Mouse (Mus musculus) bone marrow, adult 2 months (tissue): ENCODE data around the gene Olfr918. TPM values are rescaled to one million over a fixed set of nuclear protein-coding genes. Genes with fewer than 3 reads are reported as not detected.

Experiments used
- H3K27ac ChIP-seq: fragments of 200-500 bp; 2 replicates; pipeline ENCODE4 v1.5.1; 2012; ENCODE audit warnings: low read depth, mild to moderate bottlenecking, control low read depth, inconsistent platforms, low read length; ENCODE audit not compliant: control insufficient read depth, poor library complexity, insufficient read depth
- H3K4me1 ChIP-seq: fragments of 200-500 bp; 2 replicates; pipeline ENCODE4 v1.6.1; 2011; ENCODE audit warnings: low read length; ENCODE audit not compliant: control insufficient read depth, insufficient read depth
- H3K4me3 ChIP-seq: fragments of 200-500 bp; replicated peaks from 2 replicates; pipeline ENCODE3; 2011; ENCODE audit warnings: mild to moderate bottlenecking, low read depth, low read length, control low read depth; ENCODE audit not compliant: control insufficient read depth
- CTCF ChIP-seq: fragments of 200-500 bp; IDR thresholded peaks from 2 replicates; pipeline ENCODE4 v1.5.1; 2011; ENCODE audit warnings: low read length, control low read depth; ENCODE audit not compliant: control insufficient read depth, insufficient read depth
- POLR2A ChIP-seq: fragments of 200-500 bp; IDR thresholded peaks from 2 replicates; pipeline ENCODE4 v1.6.1; 2011; ENCODE audit warnings: low read depth, mild to moderate bottlenecking, control low read depth, low read length, borderline replicate concordance; ENCODE audit not compliant: control insufficient read depth
- WGBS: fragments of 180-500 bp; shearing (Covaris S2); methylation state at CpG from one replicate; pipeline ENCODE4 v1.1.7; 2018; 5-methylcytosine and 5-hydroxymethylcytosine counted together
- polyA plus RNA-seq: library from polyadenylated mRNA; stranded (reverse); fragments of >200 nt; gene quantifications from 2 replicates; pipeline ENCODE4 v1.2.4, GENCODE M21; 2011; ENCODE audit warnings: low replicate concordance; ENCODE audit not compliant: missing spikeins, insufficient read depth, insufficient read length

Olfr918 gene
- polyA plus RNA-seq: not detected in 2 replicates

- no peak within 1 kb of the TSS for H3K4me3 ChIP-seq
- no peak within 1 kb of the TSS for H3K27ac ChIP-seq
- TF ChIP-seq POLR2A: no peak
- TF ChIP-seq CTCF: no peak
- no peaks in the 10 kb centered on the region for H3K4me1 ChIP-seq
- WGBS: 75% methylated on average over 2 of the region's 2 CpGs
Observed at GRCm38 (mm10) chr9:38674501-38674900, at the start of gene Olfr918. Olfr918 (minus strand) TSS chr9:38674601.

GRCm38 (mm10) chr9:38724044-38724443 is 49.6 kb upstream of the Olfr918 start:
- no peak overlapping the region for H3K27ac ChIP-seq
- TF ChIP-seq CTCF (no peak), POLR2A (no peak)
- H3K4me1 ChIP-seq: no peaks in the 10 kb centered on the region
- 85% methylated on average over 1 of the region's 1 CpGs for WGBS
- H3K4me3 ChIP-seq: no peak overlapping the region

- no peaks in the 10 kb centered on the region; the same call in 1 of the 2 replicates for H3K4me1 ChIP-seq
- WGBS: 6% methylated on average over 3 of the region's 3 CpGs
- H3K4me3 ChIP-seq: peak overlapping the region; percentile 69
- no peak overlapping the region for H3K27ac ChIP-seq
- no peak for TF ChIP-seq CTCF
- TF ChIP-seq POLR2A: no peak
Observed at GRCm38 (mm10) chr9:38718927-38719441, 44.6 kb upstream of the Olfr918 start.

- H3K4me1 ChIP-seq: no peaks in the 10 kb centered on the region; the same call in 1 of the 2 replicates
- H3K27ac ChIP-seq: no peak within 1 kb of the TSS
- TF ChIP-seq POLR2A (no peak), CTCF (no peak)
- H3K4me3 ChIP-seq: peak within 1 kb of the TSS; percentile 69
- 1% methylated on average over 4 of the region's 4 CpGs for WGBS
Observed at GRCm38 (mm10) chr9:38718102-38718501, 43.7 kb upstream of the Olfr918 start, which contains the start of gene Vwa5a. Vwa5a (plus strand) TSS chr9:38718268.

- Histone ChIP-seq H3K4me3 (no peak overlapping the region), H3K27ac (no peak overlapping the region), H3K4me1 (no peaks in the 10 kb centered on the region)
- TF ChIP-seq CTCF (no peak), POLR2A (no peak)
- WGBS: 53% methylated on average over 2 of the region's 2 CpGs
Observed at GRCm38 (mm10) chr9:38672887-38673286, 1.5 kb downstream of the Olfr918 start.

GRCm38 (mm10) chr9:38665742-38666141 is 8.7 kb downstream of the Olfr918 start, which contains the start of gene Olfr917:
Olfr917 (minus strand) TSS chr9:38665842.
- TF ChIP-seq POLR2A: no peak
- no peak for TF ChIP-seq CTCF
- WGBS: 87% methylated on average over 1 of the region's 1 CpGs
- Histone ChIP-seq H3K27ac (no peak within 1 kb of the TSS), H3K4me1 (no peaks in the 10 kb centered on the region), H3K4me3 (no peak within 1 kb of the TSS)

- Histone ChIP-seq H3K27ac (no peak within 1 kb of the TSS), H3K4me1 (no peaks in the 10 kb centered on the region), H3K4me3 (no peak within 1 kb of the TSS)
- 47% methylated on average over 1 of the region's 1 CpGs for WGBS
- TF ChIP-seq POLR2A: no peak
- no peak for TF ChIP-seq CTCF
Observed at GRCm38 (mm10) chr9:38659775-38660174, 14.6 kb downstream of the Olfr918 start, which contains the start of gene Olfr916. Olfr916 (minus strand) TSS chr9:38659875.

- WGBS: 74% methylated on average over 4 of the region's 4 CpGs
- no peak overlapping the region for H3K27ac ChIP-seq
- H3K4me1 ChIP-seq: no peaks in the 10 kb centered on the region
- TF ChIP-seq CTCF (no peak), POLR2A (no peak)
- no peak overlapping the region for H3K4me3 ChIP-seq
Observed at GRCm38 (mm10) chr9:38632406-38632805, 42.0 kb downstream of the Olfr918 start.

Other genes with a start within 250 kb of the Olfr918 start
- not detected in 2 replicates for gene Olfr901, start 245.1 kb downstream of the Olfr918 start, polyA plus RNA-seq
- not detected in 2 replicates for gene Olfr902, start 226.9 kb downstream of the Olfr918 start, polyA plus RNA-seq
- not detected in 2 replicates for gene Olfr904, start 211.5 kb downstream of the Olfr918 start, polyA plus RNA-seq
- gene Olfr905, start 203.5 kb downstream of the Olfr918 start, polyA plus RNA-seq: 0.72 and 2.0 TPM in 2 replicates
- gene Olfr906, start 187.5 kb downstream of the Olfr918 start, polyA plus RNA-seq: not detected in 2 replicates
- gene Olfr907, start 178.8 kb downstream of the Olfr918 start, polyA plus RNA-seq: 0.70 TPM in 1 of 2 replicates, not detected in the other
- 0.55 TPM in 1 of 2 replicates, not detected in the other for gene Olfr911-ps1, start 153.0 kb downstream of the Olfr918 start, polyA plus RNA-seq
- not detected in 2 replicates for gene Olfr910, start 136.8 kb downstream of the Olfr918 start, polyA plus RNA-seq
- gene Olfr912, start 94.4 kb downstream of the Olfr918 start, polyA plus RNA-seq: 0.23 TPM in 1 of 2 replicates, not detected in the other
- gene Olfr913, start 81.8 kb downstream of the Olfr918 start, polyA plus RNA-seq: not detected in 2 replicates
- gene Olfr914, start 69.5 kb downstream of the Olfr918 start, polyA plus RNA-seq: 1.0 TPM in 1 of 2 replicates, not detected in the other
- not detected in 2 replicates for gene Olfr916, start 14.7 kb downstream of the Olfr918 start, polyA plus RNA-seq
- gene Olfr917, start 8.8 kb downstream of the Olfr918 start, polyA plus RNA-seq: not detected in 2 replicates
- gene Olfr919, start 29.1 kb upstream of the Olfr918 start, polyA plus RNA-seq: not detected in 2 replicates
- gene Vwa5a, start 43.7 kb upstream of the Olfr918 start, polyA plus RNA-seq: 6.4 and 8.9 TPM in 2 replicates
- gene Olfr920, start 77.7 kb upstream of the Olfr918 start, polyA plus RNA-seq: not detected in 2 replicates
- gene Olfr921, start 98.5 kb upstream of the Olfr918 start, polyA plus RNA-seq: not detected in 2 replicates
- gene Olfr922, start 140.0 kb upstream of the Olfr918 start, polyA plus RNA-seq: not detected in 2 replicates
- not detected in 2 replicates for gene Olfr923, start 151.9 kb upstream of the Olfr918 start, polyA plus RNA-seq
- gene Olfr924, start 169.8 kb upstream of the Olfr918 start, polyA plus RNA-seq: not detected in 2 replicates
- not detected in 2 replicates for gene Olfr26, start 180.5 kb upstream of the Olfr918 start, polyA plus RNA-seq
- gene Olfr926, start 202.5 kb upstream of the Olfr918 start, polyA plus RNA-seq: not detected in 2 replicates